Mouse (Mus musculus): ENCODE measurements around the gene Scgb2b12. TPM values are rescaled to one million over a fixed set of nuclear protein-coding genes. Genes with fewer than 3 reads are reported as not detected.
"Not testable (repeated sequence)": the region's sequence is repeated elsewhere in the genome, so short reads cannot be mapped to it uniquely, and the experiment has no call there.

Scgb2b12 gene
- not detected in 2 replicates for polyA plus RNA-seq (2015; fragmentation: Nextera tagmentation; extraction: Ambion mirVana)

GRCm38 (mm10) chr7:32327145-32327544, at the start of gene Scgb2b12:
Gene Scgb2b12 (minus strand): TSS chr7:32327245.
- WGBS, result 100% methylated on average over 1 of the region's 1 CpGs
- H3K4me1 ChIP-seq (replicated peaks; ENCODE audit: control insufficient read depth, insufficient read depth, low read length); H3K9me3 ChIP-seq (ENCODE audit: control insufficient read depth, low read length); ATAC-seq; H3K27me3 ChIP-seq (replicated peaks; ENCODE audit: control insufficient read depth, insufficient read depth, low read length); H3K4me2 ChIP-seq (ENCODE audit: low read length); H3K4me3 ChIP-seq (replicated peaks; ENCODE audit: low read length); H3K36me3 ChIP-seq (ENCODE audit: control insufficient read depth, insufficient read depth); H3K27ac ChIP-seq (ENCODE audit: low read length); H3K9ac ChIP-seq (replicated peaks; ENCODE audit: low read depth, low read length): not testable (repeated sequence)

DNA sequence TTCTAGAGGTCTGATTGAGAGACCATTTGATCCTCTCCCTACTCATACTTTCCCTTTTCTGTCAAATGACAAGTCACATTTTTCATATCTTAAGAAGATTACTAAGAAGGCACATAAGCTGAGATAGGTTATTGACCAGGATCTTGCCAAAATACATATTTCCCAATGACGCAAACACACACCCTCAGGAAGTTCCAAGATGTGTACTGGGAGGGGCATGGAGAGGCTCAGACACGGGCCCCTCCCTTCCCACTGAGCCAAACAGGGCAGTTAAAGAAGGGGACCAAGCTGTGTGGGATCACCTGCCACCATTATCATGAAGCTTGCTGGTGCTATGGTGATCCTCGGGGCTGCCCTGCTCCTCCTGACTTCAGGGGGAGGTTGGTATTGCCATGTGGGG, 6.8 kb upstream of the Scgb2b12 start, which contains the start of gene Scgb1b12:
Gene Scgb1b12 (plus strand): TSS at position 301 of the 400 bp plus-strand sequence.
- WGBS, result 80% methylated on average over 2 of the region's 3 CpGs
- H3K9me3 ChIP-seq (ENCODE audit: control insufficient read depth, low read length); H3K9ac ChIP-seq (replicated peaks; ENCODE audit: low read depth, low read length); H3K4me2 ChIP-seq (ENCODE audit: low read length); ATAC-seq; H3K4me3 ChIP-seq (replicated peaks; ENCODE audit: low read length); H3K4me1 ChIP-seq (replicated peaks; ENCODE audit: control insufficient read depth, insufficient read depth, low read length); H3K36me3 ChIP-seq (ENCODE audit: control insufficient read depth, insufficient read depth); H3K27me3 ChIP-seq (replicated peaks; ENCODE audit: control insufficient read depth, insufficient read depth, low read length); H3K27ac ChIP-seq (ENCODE audit: low read length): not testable (repeated sequence)

Other genes starting within 250 kb of the Scgb2b12 start
- not detected in 2 replicates for gene Scgb1b10, start 226.4 kb downstream of the Scgb2b12 start, polyA plus RNA-seq (2015; fragmentation: Nextera tagmentation; extraction: Ambion mirVana)
- gene Scgb2b11, start 116.1 kb downstream of the Scgb2b12 start, polyA plus RNA-seq (2015; fragmentation: Nextera tagmentation; extraction: Ambion mirVana), result not detected in 2 replicates
- not detected in 2 replicates for gene Scgb1b11, start 104.4 kb downstream of the Scgb2b12 start, polyA plus RNA-seq (2015; fragmentation: Nextera tagmentation; extraction: Ambion mirVana)
- gene Scgb1b12, start 6.9 kb upstream of the Scgb2b12 start, polyA plus RNA-seq (2015; fragmentation: Nextera tagmentation; extraction: Ambion mirVana), result not detected in 2 replicates
- not detected in 2 replicates for gene Scgb1b29, start 114.3 kb upstream of the Scgb2b12 start, polyA plus RNA-seq (2015; fragmentation: Nextera tagmentation; extraction: Ambion mirVana)

All from forebrain, embryonic 16.5 days (tissue).